Mouse (Mus musculus) lung, postnatal 4 days (tissue): ENCODE measurements at regions not wholly inside any gene's neighbourhood (a gene's known extent, or its start where the extent isn't known, plus 50 kb on each side); places are given as distances from the start of the nearest gene placed in this dataset.

Source experiments
- DNase-seq, 2 experiments: peaks; one replicate each; pipeline ENCODE4 v3.0.0; 2021

DNA sequence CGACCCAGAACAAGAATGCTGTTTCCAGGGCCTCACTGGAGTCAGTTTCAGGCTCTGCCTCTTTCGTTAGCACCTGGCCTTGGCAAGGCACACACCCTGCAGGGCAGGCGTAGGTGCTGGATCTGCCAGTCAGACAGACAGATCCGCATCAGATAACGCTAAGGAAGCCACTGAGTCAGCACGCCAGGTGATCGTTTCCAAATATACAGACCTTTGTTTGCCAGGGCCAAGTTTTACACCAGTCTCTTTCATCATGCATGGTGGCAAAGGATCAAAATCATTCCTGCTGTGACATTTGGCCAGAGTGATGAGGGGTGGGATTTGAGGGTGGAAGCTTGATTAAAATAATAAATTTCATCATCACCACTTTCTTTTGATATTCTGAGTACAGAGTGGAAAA is 411.0 kb downstream of the Ofcc1 start:
- DNase-seq = no peak

DNA sequence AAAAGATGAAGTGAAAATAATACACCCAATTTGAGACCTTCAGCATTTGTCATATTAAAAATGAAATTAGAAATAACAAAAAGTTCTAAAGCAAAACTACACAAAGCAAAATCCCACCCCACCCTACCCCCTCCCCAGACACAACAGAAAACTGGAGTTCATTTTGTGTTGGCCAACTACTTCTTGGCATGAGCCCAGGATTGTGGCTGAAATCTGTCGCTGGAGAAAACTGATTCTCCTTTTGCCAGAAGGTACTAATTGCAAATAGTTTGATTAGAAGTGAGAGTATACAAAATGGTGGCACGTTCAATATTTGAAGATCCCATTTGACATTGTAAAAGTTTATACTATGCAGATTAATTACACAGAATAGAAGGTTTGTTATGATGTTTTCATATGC is 426.0 kb downstream of the Ofcc1 start:
- no peak for DNase-seq

DNA sequence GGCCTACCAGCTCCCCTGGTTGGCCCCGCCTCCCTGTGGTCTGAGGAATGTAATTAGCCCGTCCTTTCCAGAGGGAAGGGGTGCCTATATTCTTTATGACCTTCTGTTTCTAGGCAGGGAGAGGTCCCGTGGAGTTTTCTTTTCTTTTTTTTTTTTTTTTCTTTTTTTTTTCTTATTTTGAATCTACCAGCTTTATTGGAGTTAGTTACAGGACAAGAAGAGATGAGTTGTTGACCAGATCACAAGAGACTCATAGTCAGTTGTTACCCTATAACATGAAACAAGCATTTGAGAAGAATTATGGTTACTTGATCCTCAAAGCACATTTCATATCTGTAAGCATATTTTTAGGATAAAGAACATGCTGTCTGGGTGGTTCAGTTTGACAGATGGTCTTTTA is 429.8 kb downstream of the Ofcc1 start:
- no peak for DNase-seq

DNA sequence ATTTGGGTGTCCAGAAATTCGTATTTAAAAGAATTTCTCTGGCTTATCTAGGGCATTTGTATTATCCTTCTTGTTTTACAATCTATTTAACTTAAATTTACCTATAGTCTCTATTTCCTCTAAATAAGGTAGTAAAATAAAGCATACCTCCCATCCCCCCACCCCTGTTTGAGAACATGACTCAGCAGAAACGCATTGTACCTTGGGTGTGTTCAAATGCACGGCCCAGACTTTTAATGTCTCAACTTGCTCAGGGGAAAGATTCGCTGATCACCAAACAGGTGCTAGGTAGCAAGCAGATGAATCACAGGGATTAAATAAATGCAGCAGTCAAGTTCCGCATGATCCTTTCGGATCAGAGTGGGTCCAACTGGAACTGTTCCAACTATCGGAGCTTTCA is 432.7 kb downstream of the Ofcc1 start:
- no peak for DNase-seq

DNA sequence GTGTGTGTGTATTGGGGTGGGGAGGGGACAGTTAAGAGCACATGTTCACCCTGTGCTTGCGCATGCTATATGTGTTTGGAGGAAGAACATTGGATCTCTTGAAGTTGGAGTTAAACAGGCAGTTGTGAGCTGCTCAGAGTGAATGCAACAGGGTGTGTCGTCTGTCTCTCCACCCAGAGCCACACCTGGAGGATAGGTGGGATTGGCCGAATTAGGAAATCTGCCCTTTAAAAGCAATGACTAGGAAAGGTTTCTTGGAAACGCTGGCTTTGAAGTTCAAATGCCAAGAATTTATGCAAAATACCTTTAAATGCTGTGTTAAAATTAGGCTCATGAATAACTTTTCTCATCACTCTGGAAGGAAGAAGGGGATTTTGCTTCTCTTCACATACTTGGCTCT is 436.9 kb downstream of the Ofcc1 start:
- DNase-seq = no peak

DNA sequence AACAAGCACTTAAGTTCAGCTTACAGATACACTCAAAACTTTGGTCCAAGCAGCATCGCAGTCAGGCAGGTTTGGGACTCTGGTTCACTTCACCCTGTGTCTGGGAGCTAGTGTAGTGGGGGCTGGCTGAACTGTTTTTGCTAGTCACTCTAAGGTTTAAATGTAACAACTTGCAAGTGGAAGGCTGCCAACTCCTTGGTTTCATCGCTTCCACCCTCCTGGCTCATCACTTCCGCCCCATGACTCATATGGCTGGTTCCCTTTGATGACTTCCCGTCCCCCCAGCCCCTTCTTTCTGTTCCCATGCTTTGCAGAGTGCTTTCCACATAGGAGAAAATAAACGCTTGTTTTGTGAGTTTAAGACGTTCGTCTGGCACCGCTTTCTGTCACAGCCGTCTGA is 438.1 kb downstream of the Ofcc1 start:
- DNase-seq = peak; percentile 38 to 45

DNA sequence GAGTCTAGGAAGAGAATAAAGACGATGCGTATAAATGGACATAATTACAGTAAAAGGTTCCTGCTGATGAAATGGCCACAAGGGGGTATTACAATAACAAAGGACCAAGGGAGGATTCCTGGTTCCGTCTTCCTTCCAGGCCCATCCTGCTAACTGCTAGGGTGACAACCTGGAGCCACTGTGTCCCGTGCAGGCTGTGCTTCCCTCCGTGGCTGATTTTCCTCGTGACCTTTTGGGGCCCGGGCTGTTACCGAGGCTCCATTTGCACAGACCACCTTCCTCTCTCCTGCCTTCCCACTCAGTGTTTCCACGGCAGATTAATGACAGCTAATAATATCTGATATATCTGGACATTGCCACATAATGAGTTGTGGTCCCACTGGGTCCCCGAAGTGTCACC is 453.5 kb downstream of the Ofcc1 start:
- no peak for DNase-seq

DNA sequence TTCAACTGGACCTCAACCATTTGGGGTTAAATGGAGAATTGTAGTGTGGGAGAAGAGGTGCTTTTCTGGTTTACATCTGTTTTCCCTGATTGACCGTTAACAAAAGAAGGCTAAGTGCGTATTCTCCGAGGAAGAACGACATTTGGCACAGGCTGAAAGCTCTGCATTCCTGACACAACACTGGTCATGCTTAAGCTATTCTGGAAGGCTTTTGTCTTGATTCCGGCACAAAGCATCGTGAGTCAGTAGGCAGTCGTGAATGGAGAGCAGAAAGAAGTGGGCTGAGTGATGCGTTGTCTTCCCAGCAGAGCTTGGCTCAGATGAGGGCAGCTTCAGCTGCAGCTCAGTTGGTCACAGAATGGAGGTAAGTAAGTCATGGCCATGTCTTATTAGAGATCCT is 457.0 kb downstream of the Ofcc1 start:
- no peak for DNase-seq

DNA sequence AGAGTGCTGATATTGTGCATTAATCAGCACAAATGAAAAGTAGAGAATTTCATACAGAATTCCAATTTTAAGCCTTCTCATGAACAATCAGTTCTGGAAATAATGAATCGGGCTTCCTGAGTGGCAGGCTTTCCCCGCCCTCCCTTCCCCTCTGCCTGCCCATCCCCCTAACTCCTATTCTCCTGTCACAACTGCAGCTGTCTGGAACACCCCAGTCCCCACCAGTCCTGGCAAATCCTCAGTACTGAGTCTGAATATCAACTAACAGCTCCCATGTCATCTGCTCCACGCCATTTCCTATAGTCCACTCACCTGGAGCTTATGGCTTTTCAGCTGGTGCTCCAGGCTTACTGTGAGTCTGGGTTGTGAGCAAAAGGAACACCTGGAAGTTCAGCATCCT is 457.9 kb downstream of the Ofcc1 start:
- DNase-seq = no peak

DNA sequence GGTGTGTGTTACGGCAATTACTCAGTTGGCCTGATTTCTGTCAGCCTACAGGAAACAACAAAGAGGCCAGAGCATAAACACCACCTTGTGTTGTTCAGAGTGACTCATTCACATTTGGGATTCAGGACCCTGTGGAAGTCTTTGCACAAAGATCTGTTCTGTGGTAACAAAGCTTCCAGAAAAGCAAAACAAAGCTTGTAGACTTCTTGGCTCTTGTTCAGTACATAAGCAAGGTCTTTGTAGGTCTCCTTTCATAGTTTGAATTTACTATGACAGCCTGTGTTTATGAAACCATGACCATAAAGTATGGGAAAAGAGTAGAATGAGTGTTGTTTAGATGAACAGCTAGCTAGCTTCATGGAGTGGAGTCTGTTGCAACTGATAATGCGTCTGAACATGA is 461.9 kb downstream of the Ofcc1 start:
- no peak for DNase-seq

DNA sequence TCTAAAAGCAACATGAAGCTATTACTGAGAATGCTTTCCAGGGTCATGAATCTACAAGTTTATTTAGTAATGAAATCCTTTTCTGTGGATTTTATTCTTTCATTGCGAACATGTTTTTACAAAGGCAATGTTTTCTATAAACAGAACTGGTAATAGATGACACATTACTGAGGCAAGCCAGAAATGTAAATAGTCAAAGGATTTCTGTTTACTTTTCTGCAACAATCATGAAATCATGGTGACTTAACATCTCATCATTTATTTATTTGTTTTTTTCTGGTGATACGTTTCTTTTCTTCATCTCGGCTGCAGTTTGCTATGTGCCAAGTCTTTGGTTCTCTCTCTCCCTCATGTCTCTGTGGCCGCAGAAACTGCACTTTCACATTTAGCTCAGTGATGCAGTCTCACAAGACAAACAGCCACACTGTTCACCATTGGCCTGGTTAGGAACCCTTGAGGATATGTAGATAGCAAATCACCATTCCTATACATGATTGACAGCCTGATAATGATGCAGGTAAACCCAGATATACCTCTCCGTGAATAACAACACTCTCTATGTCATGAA is 462.8 kb downstream of the Ofcc1 start:
- no peak for DNase-seq

DNA sequence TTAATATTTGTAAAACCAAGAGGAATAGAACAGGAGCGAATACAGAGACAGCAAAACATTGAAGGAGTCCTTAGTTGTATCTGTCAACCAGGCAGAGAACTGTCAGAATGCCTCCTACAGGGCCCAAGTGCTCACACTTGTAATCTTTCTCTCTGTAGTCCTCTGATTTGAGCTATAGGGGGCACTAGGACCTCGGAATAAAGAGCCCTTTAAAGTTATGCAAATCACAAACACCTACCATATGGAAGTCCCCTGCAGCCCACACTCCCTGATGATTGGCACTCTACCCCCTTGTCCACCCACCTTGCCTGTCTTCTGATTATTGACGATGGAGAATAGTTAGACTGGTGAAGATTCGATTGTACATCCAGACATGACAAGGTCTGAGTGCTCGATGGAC is 467.1 kb downstream of the Ofcc1 start:
- no peak for DNase-seq

DNA sequence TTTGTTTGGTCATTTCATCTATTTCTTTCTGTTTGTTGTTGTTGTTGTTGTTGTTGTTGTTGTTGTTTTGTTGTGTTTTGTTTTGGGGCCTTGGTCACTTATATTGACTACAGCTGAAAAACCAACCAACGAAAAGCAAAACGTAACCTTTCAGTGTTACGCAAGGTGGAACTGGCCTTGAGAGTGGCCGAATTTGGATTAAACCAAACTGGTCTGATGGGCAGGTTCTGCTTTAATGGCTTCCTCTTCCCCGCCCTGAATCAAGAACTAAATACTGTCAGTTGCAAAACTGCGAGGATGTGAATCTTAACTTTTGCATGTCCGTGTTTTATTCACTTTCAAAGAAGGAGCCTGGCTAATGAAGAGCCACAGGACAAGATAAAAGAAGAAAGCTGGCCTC is 480.2 kb downstream of the Ofcc1 start:
- DNase-seq = no peak

DNA sequence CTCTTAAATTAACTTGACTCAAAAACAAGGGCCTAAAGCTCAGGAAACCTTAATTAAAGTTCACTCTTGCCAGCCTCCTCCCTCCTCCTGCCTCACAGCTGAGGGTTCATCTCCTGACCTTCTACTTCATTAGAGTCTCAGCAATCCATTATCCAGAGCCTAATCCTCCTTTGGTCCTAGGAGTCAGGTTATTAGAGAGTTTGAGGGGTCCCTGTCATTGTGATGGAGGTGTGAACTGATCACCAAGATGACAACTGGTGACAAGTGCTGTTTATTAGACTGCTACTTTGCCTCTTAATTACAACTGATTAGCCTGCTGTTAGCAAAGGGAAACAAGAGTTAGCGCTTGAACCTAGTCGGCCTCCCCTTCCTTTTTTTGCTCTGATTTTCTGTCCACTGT is 481.1 kb downstream of the Ofcc1 start:
- DNase-seq = no peak

DNA sequence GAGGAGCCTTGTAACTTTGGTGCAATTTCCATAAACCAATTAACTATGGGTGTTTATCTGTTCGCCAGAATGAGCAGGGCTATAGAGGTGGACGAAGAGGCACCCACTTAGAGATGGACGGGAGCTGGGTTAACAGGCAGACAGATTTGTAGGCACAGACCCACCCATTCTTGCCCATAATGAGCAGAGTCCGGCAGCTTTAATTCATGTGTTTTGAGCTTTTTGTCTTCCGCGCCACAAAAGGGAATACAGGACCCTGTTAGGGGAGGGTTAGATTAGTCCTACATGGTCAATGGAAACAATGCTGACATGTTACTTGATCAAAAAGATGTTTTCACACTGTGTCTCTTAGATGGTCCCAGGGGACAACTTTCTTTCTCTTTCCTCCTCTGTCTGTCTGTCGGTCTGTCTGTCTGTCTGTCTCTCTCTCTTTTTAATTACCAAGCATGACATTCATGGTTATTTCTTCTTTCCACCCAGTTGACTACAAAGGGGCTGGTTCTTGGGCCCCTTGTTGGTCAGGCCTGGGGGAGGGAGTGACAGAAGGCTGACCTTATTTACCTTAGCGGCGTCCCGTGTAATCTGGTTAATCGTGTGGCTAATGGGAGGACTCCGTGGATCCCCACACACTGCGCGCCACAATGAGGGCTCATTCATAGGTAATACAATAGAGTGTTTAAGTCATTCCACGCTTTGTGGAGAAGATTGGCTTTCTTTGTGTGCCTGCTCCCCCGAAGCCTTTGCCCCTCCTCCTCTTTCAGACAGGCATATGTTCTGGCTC is 483.7 kb downstream of the Ofcc1 start:
- no peak for DNase-seq

DNA sequence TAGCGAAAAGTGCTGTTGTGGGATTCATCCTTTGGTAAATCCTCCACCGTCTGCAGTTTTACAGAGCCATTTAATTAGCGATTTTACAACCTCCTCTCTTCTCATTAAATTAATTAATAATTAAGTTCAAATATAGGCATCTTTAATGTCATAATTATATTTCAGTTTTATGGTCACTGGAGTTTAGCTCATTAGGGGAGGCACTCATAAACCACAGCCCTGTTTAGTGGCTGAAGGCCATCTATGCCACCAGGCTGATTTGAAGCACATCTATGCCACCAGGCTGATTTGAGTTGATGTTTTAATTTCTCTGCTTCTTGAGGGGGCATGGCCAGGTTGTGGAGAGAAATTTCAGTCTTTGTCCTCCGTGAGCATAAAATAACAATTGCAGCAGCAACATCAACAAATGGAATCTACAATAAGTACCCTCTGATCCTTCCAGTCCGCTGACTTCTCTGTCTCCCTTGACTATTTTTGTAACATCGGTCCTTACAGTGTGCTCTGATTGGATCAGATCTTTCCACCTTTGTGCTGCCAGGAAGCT is 508.9 kb downstream of the Ofcc1 start:
- DNase-seq = no peak

DNA sequence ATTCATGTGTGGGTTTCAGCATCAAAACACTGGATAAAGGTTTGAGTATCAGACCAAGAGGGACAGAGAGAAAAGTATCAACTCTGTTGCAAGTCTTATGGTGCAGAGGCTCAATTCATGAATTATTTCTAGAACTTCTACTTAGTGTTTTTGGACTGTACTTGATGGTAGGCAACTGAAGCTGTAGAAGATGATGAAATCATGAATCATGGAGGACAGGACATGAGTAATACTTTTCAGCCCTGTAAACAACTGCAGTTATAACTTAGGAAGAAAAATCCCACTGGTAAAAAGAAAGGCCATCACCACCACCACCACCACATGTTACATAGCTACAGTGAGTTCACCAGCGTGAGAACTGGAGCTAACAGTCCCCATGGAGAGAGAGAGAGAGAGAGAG is 511.9 kb downstream of the Ofcc1 start:
- no peak for DNase-seq

DNA sequence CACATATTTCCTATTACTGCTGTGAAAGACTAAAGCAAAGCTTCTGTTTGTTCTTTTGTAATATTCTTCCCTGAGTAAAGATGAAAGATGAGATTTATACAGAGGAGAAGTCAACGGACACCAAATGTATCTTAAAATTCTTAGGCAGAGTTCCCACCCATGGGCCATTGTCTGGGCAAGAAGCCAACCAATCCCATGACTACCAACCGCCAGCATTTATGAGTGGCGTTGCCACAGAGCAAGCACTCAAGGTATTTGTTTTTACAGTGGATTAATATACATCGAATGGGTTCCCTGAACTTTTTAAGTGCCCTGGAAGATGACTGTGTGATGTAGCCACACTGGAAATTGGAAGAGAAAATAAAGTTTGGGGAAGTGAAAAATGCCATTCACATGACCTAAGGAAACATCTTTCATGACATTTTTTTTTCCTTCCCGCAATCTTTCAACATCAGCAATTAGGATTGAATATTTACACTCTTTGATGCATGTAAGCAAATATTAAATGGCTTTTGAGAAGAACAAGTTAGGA is 525.1 kb downstream of the Ofcc1 start:
- DNase-seq = no peak

DNA sequence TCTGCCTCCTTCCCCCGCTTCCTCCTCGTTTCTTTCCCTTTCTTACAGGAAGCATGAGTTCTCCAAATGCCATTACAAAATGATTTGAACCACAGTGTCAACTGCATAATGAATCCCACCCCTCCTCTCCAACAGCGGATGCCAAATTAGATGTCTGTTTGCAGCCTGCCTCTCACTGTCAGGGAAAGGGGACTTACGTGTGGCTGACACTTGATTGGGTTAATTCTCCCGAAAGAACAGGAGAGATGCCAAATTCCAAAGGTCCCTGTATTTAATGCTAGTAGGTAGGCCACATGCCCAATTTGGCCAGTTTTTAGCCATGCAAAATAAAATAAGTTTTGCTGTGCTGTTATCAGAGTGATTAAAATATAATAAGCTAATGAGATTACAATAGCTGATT is 525.9 kb downstream of the Ofcc1 start:
- DNase-seq = no peak

DNA sequence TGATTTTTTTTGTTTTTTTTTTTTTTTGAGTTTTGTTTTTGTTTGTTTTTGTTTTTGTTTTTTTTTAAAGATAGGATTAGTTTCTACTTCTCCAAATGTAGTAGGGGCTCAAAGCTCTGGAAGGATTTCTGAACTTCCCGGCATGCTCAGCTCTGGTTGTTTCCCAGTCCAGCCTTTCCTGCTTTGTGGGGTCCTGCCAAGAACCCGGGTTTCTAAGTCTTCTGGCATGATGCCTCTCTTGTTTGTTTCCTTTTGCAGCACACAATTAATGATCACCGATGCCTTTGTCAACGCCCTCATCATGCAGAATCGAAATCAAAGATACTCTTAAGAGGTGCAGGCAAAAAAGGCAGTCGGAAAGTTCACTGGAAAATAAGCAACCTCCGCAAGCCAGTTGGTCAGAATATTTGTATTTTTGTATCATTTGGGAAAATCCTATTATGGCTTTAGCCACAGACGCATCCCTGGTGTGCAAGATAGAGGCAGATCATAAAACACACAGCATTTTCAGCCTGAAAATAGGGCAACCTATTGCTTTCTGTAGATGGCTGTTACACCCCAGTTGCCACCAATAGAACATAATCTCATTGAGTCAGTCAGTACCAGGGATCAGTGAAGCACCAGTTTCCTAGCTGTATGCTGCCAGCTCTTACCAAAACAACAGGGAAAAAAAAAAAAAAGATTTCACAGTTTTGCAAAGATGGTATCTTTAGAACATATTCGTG is 526.6 kb downstream of the Ofcc1 start:
- no peak for DNase-seq

DNA sequence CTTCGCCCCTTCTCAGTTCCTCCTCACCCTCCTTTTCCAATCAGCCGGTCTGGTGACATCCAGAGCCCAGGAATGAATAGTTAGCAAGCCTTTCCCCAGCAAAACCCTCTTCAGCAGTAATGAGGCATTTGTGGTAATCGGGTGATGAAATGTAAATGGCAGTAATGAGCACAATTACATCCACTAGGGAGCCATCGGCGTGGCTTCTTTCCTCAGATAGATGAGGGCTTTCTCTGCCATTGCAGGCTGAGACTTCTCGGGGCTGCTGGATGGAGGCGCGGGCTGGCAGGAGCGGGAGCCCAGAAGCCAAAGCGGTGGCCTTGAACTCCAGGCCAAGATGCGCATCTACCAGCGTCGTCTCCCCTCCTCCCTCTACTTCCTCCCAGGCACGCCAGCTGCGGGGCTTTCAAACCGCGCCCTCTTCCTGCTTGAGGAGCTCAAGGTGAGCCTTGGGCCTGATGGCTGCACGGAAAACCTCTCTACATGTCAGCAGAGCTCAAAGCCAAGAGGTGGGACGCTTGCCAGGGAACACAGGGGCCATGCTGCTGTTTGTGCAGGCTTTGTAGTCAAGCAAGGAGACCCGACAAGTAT is 537.2 kb downstream of the Ofcc1 start:
- peak; percentile 5 to 23 for DNase-seq

DNA sequence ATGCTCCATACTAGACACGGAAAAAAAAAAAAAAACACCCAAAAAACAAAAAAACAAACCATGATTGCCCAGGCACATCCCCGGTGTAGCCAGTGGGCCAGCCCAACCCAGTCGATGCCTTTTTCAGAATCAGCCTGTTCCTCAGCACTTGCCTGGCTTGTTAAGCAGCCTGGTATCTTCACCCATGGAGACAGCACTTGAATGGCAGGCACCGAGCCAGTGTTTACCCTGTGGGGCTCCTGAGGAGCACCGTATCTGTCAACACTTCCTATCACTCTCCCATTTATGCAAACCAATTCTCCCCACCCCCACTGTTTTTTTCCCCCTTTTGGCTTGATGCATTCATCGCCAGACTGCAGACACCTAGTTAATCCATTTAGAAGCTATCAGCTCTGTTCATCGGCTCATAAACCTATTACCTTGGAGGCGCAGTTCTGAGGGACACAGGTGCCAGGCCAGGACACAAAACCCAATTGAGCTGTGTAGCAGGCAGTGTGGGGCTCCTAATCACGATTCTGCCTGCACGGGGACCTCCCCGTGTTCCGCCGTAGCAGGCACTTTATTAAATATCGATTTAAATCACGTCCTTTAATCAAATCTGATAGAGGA is 537.8 kb downstream of the Ofcc1 start:
- DNase-seq = no peak

DNA sequence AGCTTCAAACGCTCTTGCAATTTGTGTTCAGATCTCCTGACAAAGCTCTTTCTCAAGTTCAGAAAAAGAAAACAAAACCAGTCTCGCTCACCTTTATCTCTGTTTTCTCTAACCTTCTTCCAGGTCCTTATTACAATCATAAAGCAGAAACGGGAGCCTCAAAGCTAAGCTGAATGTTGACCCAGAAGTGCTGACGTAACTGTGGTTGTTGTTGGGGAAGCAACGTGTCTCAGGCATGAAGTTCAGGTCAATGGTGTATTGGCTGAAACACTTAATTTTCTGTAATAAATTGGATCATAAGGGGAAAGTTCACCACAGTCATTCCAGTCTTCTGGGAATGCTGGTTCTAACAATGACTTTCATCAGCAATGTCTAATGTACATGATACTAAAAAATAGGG is 586.7 kb downstream of the Ofcc1 start:
- no peak for DNase-seq
